Mouse (Mus musculus) liver, embryonic 12.5 days (tissue): Measurements from ENCODE around the gene Id3. TPM values are rescaled to one million over a fixed set of nuclear protein-coding genes. Genes with fewer than 3 reads are reported as not detected.

ENCODE experiments used
- ATAC-seq: fragments of 200-750 bp; cut with Nextera tagmentation; 2 replicates; pipeline ENCODE4 v1.8.0; 2017; ENCODE audit warnings: moderate number of reproducible peaks, mild to moderate bottlenecking, moderate library complexity
- H3K27ac ChIP-seq: fragments of 300-500 bp; sonication (generic); 2 replicates; pipeline ENCODE4 v1.5.1; 2016; ENCODE audit warnings: mild to moderate bottlenecking
- H3K27me3 ChIP-seq: fragments of 300-500 bp; sonication (generic); replicated peaks from 2 replicates; pipeline ENCODE4 v1.6.1; 2016; ENCODE audit warnings: mild to moderate bottlenecking, moderate library complexity
- H3K36me3 ChIP-seq: fragments of 300-500 bp; sonication (generic); 2 replicates; pipeline ENCODE4 v1.6.1; 2016; ENCODE audit warnings: mild to moderate bottlenecking, moderate library complexity
- H3K4me1 ChIP-seq: fragments of 300-500 bp; sonication (generic); 2 replicates; pipeline ENCODE4 v1.6.1; 2016
- H3K4me2 ChIP-seq: fragments of 300-500 bp; sonication (generic); 2 replicates; pipeline ENCODE4 v1.6.1; 2016; ENCODE audit warnings: mild to moderate bottlenecking, moderate library complexity
- H3K4me3 ChIP-seq: fragments of 300-500 bp; sonication (generic); 2 replicates; pipeline ENCODE4 v1.5.1; 2016; ENCODE audit warnings: mild to moderate bottlenecking, moderate library complexity
- H3K9ac ChIP-seq: fragments of 300-500 bp; sonication (generic); 2 replicates; pipeline ENCODE4 v1.6.1; 2016; ENCODE audit warnings: mild to moderate bottlenecking, moderate library complexity
- H3K9me3 ChIP-seq: fragments of 300-500 bp; sonication (generic); replicated peaks from 2 replicates; pipeline ENCODE4 v1.6.1; 2016; ENCODE audit warnings: mild to moderate bottlenecking, moderate library complexity
- WGBS: fragments of 180-500 bp; shearing (Covaris S2); methylation state at CpG from one replicate; pipeline ENCODE4 v1.1.7; 2016; ENCODE audit not compliant: insufficient replicate concordance; 5-methylcytosine and 5-hydroxymethylcytosine counted together
- polyA plus RNA-seq: library from polyadenylated mRNA; unstranded; fragments of >200 nt; fragmentation: Nextera tagmentation; extraction: Ambion mirVana; gene quantifications from 2 replicates; pipeline ENCODE4 v1.2.1, GENCODE M21; 2016

Gene Id3
- polyA plus RNA-seq, 1 experiment from 2014 or later: 80.9 TPM

- H3K9ac ChIP-seq: peak overlapping the region; percentile 58
- peak overlapping the region; percentile 79 for H3K27ac ChIP-seq
- H3K4me1 ChIP-seq: peaks cover 83% of the 10 kb centered on the region
- H3K36me3 ChIP-seq: no peaks in the 10 kb centered on the region
- H3K4me2 ChIP-seq: peak overlapping the region; percentile 60
- H3K4me3 ChIP-seq: peak overlapping the region; percentile 58
- 0 out of 2 replicates have a peak, but pooled peaks have one; percentile 13 for ATAC-seq
- H3K9me3 ChIP-seq: no peaks in the 10 kb centered on the region
- peaks cover 100% of the 10 kb centered on the region for H3K27me3 ChIP-seq
- WGBS: under 1% methylated on average over 50 of the region's 50 CpGs
Measured at GRCm38 (mm10) chr4:136144126-136144926, 1.0 kb downstream of the Id3 start.

GRCm38 (mm10) chr4:136144927-136145292, 1.6 kb downstream of the Id3 start:
- no peaks in the 10 kb centered on the region for H3K9me3 ChIP-seq
- 1% methylated on average over 11 of the region's 11 CpGs for WGBS
- peak overlapping the region; percentile 60 for H3K4me2 ChIP-seq
- peaks cover 78% of the 10 kb centered on the region for H3K4me1 ChIP-seq
- H3K36me3 ChIP-seq: no peaks in the 10 kb centered on the region
- no peak for ATAC-seq
- H3K9ac ChIP-seq: peak overlapping the region; percentile 58
- H3K27me3 ChIP-seq: peaks cover 96% of the 10 kb centered on the region
- H3K4me3 ChIP-seq: peak overlapping the region; percentile 58
- peak overlapping the region; percentile 79 for H3K27ac ChIP-seq

DNA sequence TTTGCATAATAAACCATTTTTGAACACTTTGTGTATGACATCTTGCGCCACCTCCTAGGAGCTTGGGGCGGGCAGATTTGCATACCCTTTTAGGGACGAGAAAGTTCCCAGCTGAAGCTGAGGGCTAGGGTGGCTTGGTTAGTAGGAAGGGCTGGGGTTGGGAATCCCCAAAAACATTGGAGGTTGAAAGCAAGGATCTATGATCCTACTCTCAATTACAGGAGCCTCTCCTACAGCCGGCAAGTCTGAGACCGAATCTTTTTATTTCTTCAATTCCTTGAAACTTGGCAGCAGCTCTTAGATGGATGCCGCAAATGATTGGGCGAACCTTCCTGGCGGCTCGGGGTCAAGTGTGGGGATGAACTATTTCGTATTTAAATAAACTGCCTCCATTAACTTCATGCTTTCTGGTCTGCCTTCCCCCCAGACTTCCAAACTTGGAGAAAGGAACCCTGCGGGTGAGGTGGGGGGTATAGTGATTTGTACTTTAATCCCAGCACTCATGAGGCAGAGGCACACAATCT, 2.1 kb downstream of the Id3 start:
- H3K4me3 ChIP-seq: peak overlapping the region; percentile 58
- H3K9ac ChIP-seq: peak overlapping the region; percentile 58; the same call in 1 of the 2 replicates
- H3K4me1 ChIP-seq: peaks cover 72% of the 10 kb centered on the region
- H3K27ac ChIP-seq: peak overlapping the region; percentile 79
- no peak for ATAC-seq
- H3K27me3 ChIP-seq: peaks cover 92% of the 10 kb centered on the region
- peak overlapping the region; percentile 60 for H3K4me2 ChIP-seq
- 31% methylated on average over 11 of the region's 11 CpGs for WGBS
- no peaks in the 10 kb centered on the region for H3K36me3 ChIP-seq
- no peaks in the 10 kb centered on the region for H3K9me3 ChIP-seq

- Histone ChIP-seq H3K36me3 (no peaks in the 10 kb centered on the region), H3K27me3 (peaks cover 92% of the 10 kb centered on the region), H3K4me3 (peak overlapping the region; percentile 58), H3K9me3 (no peaks in the 10 kb centered on the region), H3K4me2 (peak overlapping the region; percentile 60), H3K27ac (peak overlapping the region; percentile 37), H3K9ac (0 out of 2 replicates have a peak overlapping the region, but pooled peaks have one; percentile 58), H3K4me1 (peaks cover 65% of the 10 kb centered on the region)
- ATAC-seq: no peak
- 31% methylated on average over 7 of the region's 7 CpGs for WGBS
Measured at GRCm38 (mm10) chr4:136145991-136146711, 2.9 kb downstream of the Id3 start.

DNA sequence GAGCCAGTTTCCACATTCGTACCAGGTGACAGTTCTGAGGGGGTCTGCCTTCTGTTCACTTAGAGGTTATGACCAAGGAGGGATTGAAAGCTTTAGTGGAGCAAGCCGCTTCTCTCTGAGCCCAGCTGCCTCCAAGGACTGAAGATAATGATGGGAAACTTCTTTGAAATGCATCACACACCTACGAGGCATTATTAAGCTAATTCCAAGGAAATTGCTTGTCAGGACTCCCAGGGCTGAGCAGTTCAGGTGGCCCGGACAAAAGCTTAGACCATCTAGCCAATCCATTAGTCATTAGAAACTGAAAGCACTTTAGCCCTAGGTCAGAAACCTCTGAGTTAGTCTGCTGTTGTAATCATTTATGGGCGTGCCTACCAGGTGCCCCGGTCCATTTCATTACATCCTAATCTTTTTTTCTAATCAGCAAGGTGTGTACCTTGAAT, 3.4 kb downstream of the Id3 start:
- peaks cover 92% of the 10 kb centered on the region for H3K27me3 ChIP-seq
- ATAC-seq: no peak
- H3K36me3 ChIP-seq: no peaks in the 10 kb centered on the region
- H3K9me3 ChIP-seq: no peaks in the 10 kb centered on the region
- peaks cover 63% of the 10 kb centered on the region for H3K4me1 ChIP-seq
- no peak overlapping the region for H3K9ac ChIP-seq
- 14% methylated on average over 6 of the region's 6 CpGs for WGBS
- peak overlapping the region; percentile 1; the same call in 1 of the 2 replicates for H3K4me3 ChIP-seq
- H3K4me2 ChIP-seq: peak overlapping the region; percentile 30
- peak overlapping the region; percentile 37 for H3K27ac ChIP-seq

GRCm38 (mm10) chr4:136147436-136148135, 4.3 kb downstream of the Id3 start:
- peak; percentile 66 for ATAC-seq
- Histone ChIP-seq H3K9me3 (no peaks in the 10 kb centered on the region), H3K36me3 (no peaks in the 10 kb centered on the region), H3K4me1 (peaks cover 55% of the 10 kb centered on the region), H3K27me3 (peaks cover 89% of the 10 kb centered on the region), H3K9ac (peak overlapping the region; percentile 40), H3K27ac (peak overlapping the region; percentile 62), H3K4me3 (peak overlapping the region; percentile 48), H3K4me2 (peak overlapping the region; percentile 75)
- 3% methylated on average over 45 of the region's 48 CpGs for WGBS

- peak overlapping the region; percentile 45; the same call in 1 of the 2 replicates for H3K27ac ChIP-seq
- H3K4me2 ChIP-seq: peak overlapping the region; percentile 75
- peaks cover 80% of the 10 kb centered on the region for H3K27me3 ChIP-seq
- no peak overlapping the region for H3K9ac ChIP-seq
- H3K4me3 ChIP-seq: peak overlapping the region; percentile 48
- ATAC-seq: peak; percentile 11
- H3K4me1 ChIP-seq: peaks cover 46% of the 10 kb centered on the region
- 11% methylated on average over 31 of the region's 31 CpGs for WGBS
- no peaks in the 10 kb centered on the region for H3K9me3 ChIP-seq
- H3K36me3 ChIP-seq: no peaks in the 10 kb centered on the region
Measured at GRCm38 (mm10) chr4:136148342-136149044, 5.2 kb downstream of the Id3 start.

DNA sequence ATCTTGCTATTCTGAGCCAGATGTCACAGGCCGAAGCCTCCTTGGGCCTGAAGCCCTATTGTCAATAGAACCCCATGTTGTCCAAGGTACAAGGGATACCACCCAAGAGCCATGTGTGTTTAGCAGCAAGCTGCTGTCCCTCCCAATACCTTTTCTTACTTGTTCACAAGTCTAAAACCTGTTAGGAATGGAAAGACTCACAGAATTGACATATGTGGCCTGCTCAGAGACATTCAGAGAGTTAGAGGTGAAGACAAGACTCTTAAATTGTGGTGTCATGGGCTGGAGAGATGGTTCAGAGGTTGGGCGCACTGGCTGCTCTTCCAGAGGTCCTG, 5.7 kb downstream of the Id3 start:
- Histone ChIP-seq H3K4me1 (peaks cover 41% of the 10 kb centered on the region), H3K36me3 (no peaks in the 10 kb centered on the region), H3K9ac (no peak overlapping the region), H3K27me3 (peaks cover 75% of the 10 kb centered on the region), H3K27ac (0 out of 2 replicates have a peak overlapping the region, but pooled peaks have one; percentile 45), H3K4me3 (no peak overlapping the region), H3K4me2 (no peak overlapping the region), H3K9me3 (no peaks in the 10 kb centered on the region)
- whole genome bisulfite sequencing: 74% methylated on average over 2 of the region's 2 CpGs
- no peak for ATAC-seq

DNA sequence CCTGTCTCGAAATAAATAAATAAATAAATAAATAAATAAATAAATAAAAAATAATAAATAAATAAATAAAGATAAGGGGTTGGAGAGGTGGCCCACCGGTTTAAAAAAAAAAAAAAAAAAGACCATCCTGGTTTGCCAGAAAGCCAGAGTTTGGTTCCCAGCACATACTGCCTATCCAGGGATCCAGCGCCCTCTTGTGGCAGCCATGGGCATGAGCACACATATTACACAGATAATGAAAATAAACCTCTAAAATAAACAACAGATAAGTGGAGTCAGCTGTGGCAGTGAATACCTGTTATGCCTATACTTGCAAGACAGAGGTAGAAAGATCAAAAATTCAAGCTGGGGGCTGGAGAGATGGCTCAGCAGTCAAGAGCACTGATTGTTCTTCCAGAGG, 6.4 kb downstream of the Id3 start:
- Histone ChIP-seq H3K27me3 (peaks cover 72% of the 10 kb centered on the region), H3K9ac (no peak overlapping the region), H3K4me3 (no peak overlapping the region), H3K4me1 (peaks cover 34% of the 10 kb centered on the region), H3K27ac (no peak overlapping the region), H3K4me2 (no peak overlapping the region), H3K36me3 (no peaks in the 10 kb centered on the region), H3K9me3 (no peaks in the 10 kb centered on the region)
- 22% methylated on average over 3 of the region's 3 CpGs for WGBS
- ATAC-seq: no peak

DNA sequence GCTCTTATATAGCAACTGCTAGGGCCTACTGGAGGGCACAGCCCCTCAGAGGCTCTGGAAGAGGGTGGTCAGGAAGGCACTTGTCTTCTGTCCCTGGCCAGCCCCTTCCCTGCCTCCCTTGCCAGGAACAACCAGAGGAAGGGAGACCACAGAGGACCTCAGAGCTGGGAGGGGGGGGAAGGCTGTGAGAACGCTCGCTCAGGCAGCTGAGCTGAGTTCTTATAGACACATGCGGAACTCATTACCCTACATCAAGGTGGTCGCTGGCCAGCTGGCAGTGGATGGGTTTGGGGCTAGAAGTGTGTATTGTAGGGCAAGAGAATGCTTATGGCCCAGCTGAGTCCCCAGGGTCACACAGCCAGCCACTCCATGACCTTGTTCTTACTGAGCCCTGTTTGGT, 7.3 kb downstream of the Id3 start:
- H3K4me2 ChIP-seq: no peak overlapping the region
- H3K9ac ChIP-seq: no peak overlapping the region
- peaks cover 28% of the 10 kb centered on the region for H3K4me1 ChIP-seq
- H3K4me3 ChIP-seq: no peak overlapping the region
- no peak for ATAC-seq
- 45% methylated on average over 4 of the region's 4 CpGs for WGBS
- no peaks in the 10 kb centered on the region for H3K36me3 ChIP-seq
- H3K27me3 ChIP-seq: peaks cover 70% of the 10 kb centered on the region
- no peaks in the 10 kb centered on the region for H3K9me3 ChIP-seq
- H3K27ac ChIP-seq: no peak overlapping the region

- H3K9ac ChIP-seq: no peak overlapping the region
- no peak overlapping the region for H3K27ac ChIP-seq
- H3K27me3 ChIP-seq: peaks cover 62% of the 10 kb centered on the region
- peaks cover 11% of the 10 kb centered on the region for H3K4me1 ChIP-seq
- no peak overlapping the region for H3K4me2 ChIP-seq
- WGBS: 74% methylated on average over 4 of the region's 4 CpGs
- H3K4me3 ChIP-seq: no peak overlapping the region
- no peaks in the 10 kb centered on the region for H3K36me3 ChIP-seq
- ATAC-seq: no peak
- no peaks in the 10 kb centered on the region for H3K9me3 ChIP-seq
Measured at GRCm38 (mm10) chr4:136152821-136153220, 9.5 kb downstream of the Id3 start.
